Mouse (Mus musculus) hindbrain, embryonic 16.5 days (tissue): ENCODE results near the gene Ykt6. TPM values are rescaled to one million over a fixed set of nuclear protein-coding genes. Genes with fewer than 3 reads are reported as not detected.
"Not testable (repeated sequence)": the region's sequence is repeated elsewhere in the genome, so short reads cannot be mapped to it uniquely, and the experiment has no call there.

ENCODE experiments used
- ATAC-seq: fragments of 200-750 bp; cut with Nextera tagmentation; 2 replicates; pipeline ENCODE4 v1.8.0; 2017; ENCODE audit warnings: moderate TSS enrichment, moderate library complexity
- H3K27ac ChIP-seq: fragments of 300-500 bp; sonication (generic); 2 replicates; pipeline ENCODE4 v1.5.1; 2014; ENCODE audit warnings: low read depth, mild to moderate bottlenecking, control low read depth, low read length, moderate library complexity
- H3K27me3 ChIP-seq: fragments of 300-500 bp; sonication (generic); replicated peaks from 2 replicates; pipeline ENCODE4 v1.6.1; 2014; ENCODE audit warnings: low read length; ENCODE audit not compliant: control insufficient read depth, insufficient read depth
- H3K36me3 ChIP-seq: fragments of 300-500 bp; sonication (generic); 2 replicates; pipeline ENCODE4 v1.6.1; 2014; ENCODE audit warnings: mild to moderate bottlenecking, low read length, moderate library complexity, mixed read lengths; ENCODE audit not compliant: control insufficient read depth, insufficient read depth
- H3K4me1 ChIP-seq: fragments of 300-500 bp; sonication (generic); 2 replicates; pipeline ENCODE4 v1.6.1; 2014; ENCODE audit warnings: low read depth, low read length; ENCODE audit not compliant: control insufficient read depth, insufficient read depth
- H3K4me2 ChIP-seq: fragments of 300-500 bp; sonication (generic); 2 replicates; pipeline ENCODE4 v1.6.1; 2014; ENCODE audit warnings: mild to moderate bottlenecking, low read length, control low read depth, moderate library complexity
- H3K4me3 ChIP-seq: fragments of 300-500 bp; sonication (generic); 2 replicates; pipeline ENCODE4 v1.5.1; 2014; ENCODE audit warnings: mild to moderate bottlenecking, low read length, control low read depth, moderate library complexity
- H3K9ac ChIP-seq: fragments of 300-500 bp; sonication (generic); 2 replicates; pipeline ENCODE4 v1.6.1; 2014; ENCODE audit warnings: low read depth, mild to moderate bottlenecking, control low read depth, low read length, moderate library complexity
- H3K9me3 ChIP-seq: fragments of 300-500 bp; sonication (generic); 2 replicates; pipeline ENCODE4 v1.6.1; 2014; ENCODE audit warnings: mild to moderate bottlenecking, low read length, moderate library complexity; ENCODE audit not compliant: control insufficient read depth
- WGBS: fragments of 180-500 bp; shearing (Covaris S2); extraction: QIAGEN DNeasy Blood & Tissue Kit; methylation state at CpG from one replicate; pipeline ENCODE4 v1.1.7; 2014; 5-methylcytosine and 5-hydroxymethylcytosine counted together
- polyA plus RNA-seq: library from polyadenylated mRNA; unstranded; fragments of >200 nt; fragmentation: Nextera tagmentation; extraction: Ambion mirVana; gene quantifications from 2 replicates; pipeline ENCODE4 v1.2.1, GENCODE M21; 2015

Ykt6 gene
- polyA plus RNA-seq, 1 experiment from 2014 or later, result 98.9 TPM

DNA sequence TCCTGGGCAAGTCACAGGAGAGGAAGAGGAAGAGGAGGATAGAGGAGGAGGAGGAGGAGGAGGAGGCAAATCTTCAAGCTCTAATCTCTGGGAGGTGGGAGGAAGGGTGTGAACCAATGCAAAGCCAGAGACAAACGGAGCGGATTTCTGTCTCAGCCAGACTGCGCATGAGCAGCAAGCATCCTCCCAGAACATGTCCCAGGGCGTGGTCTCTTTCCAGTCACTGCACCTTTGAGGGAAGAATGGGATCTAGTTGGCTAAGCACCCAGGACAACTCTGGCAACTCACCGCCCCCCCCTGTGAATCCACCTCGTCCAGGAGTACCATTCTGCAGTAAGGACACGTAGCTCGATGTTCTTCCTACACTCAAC is 39.3 kb upstream of the Ykt6 start:
- Histone ChIP-seq H3K4me2 (no peak overlapping the region), H3K36me3 (no peaks in the 10 kb centered on the region), H3K9ac (no peak overlapping the region), H3K4me3 (no peak overlapping the region), H3K4me1 (no peaks in the 10 kb centered on the region), H3K27me3 (no peaks in the 10 kb centered on the region), H3K27ac (no peak overlapping the region), H3K9me3 (no peaks in the 10 kb centered on the region)
- WGBS, result 72% methylated on average over 7 of the region's 8 CpGs
- ATAC-seq, result no peak

DNA sequence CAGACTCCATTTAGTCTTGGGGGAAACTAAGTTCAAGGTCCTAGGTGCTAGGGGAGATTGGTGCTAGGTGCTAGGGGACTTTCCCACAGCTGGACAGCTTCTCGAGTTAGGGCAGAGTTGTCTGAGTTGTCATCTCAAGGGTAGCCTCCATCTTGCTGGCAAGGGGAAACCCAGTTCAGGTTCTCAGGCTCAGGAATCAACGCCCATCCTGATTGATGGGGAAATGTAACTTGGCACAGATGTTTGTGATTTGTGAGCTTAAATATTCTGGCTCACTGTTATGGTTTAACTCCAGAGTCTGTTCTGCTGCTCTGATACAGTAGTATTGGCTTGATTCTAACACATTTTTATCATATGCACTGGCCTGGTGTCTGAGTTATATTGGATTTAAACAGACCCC is 37.4 kb upstream of the Ykt6 start:
- WGBS, result 86% methylated on average over 2 of the region's 2 CpGs
- no peaks in the 10 kb centered on the region for H3K36me3 ChIP-seq

DNA sequence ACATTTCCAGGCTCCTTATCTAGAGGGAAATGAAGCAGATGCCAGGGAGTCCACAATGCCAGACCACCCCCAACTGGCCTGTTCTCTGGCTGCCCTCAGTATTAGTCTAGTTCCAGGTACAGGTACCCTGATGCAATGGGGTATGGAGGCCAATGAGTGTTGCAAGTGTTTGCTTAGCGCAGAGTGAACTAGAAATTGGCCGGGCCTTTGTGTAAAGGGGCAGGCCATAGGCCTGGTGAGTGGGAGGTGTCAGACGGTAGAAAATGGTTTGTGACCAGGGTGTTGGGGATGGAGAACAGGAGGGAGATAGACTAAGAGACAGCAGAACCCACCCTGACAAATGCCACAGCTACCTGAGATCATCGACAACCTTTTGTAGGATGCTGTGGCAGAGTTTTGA is 35.9 kb upstream of the Ykt6 start:
- H3K4me1 ChIP-seq, result no peaks in the 10 kb centered on the region
- no peak overlapping the region for H3K4me2 ChIP-seq
- H3K36me3 ChIP-seq, result no peaks in the 10 kb centered on the region
- 99% methylated on average over 4 of the region's 4 CpGs for WGBS
- ATAC-seq, result no peak
- H3K27ac ChIP-seq, result no peak overlapping the region
- no peaks in the 10 kb centered on the region for H3K9me3 ChIP-seq
- no peak overlapping the region for H3K4me3 ChIP-seq
- H3K9ac ChIP-seq, result no peak overlapping the region
- no peaks in the 10 kb centered on the region for H3K27me3 ChIP-seq

More for the DNA sequence above, 37.4 kb upstream of the Ykt6 start:
- Histone ChIP-seq H3K9ac (no peak overlapping the region), H3K27me3 (no peaks in the 10 kb centered on the region), H3K4me1 (no peaks in the 10 kb centered on the region), H3K4me3 (no peak overlapping the region), H3K4me2 (no peak overlapping the region), H3K9me3 (no peaks in the 10 kb centered on the region), H3K27ac (no peak overlapping the region)
- ATAC-seq, result no peak

DNA sequence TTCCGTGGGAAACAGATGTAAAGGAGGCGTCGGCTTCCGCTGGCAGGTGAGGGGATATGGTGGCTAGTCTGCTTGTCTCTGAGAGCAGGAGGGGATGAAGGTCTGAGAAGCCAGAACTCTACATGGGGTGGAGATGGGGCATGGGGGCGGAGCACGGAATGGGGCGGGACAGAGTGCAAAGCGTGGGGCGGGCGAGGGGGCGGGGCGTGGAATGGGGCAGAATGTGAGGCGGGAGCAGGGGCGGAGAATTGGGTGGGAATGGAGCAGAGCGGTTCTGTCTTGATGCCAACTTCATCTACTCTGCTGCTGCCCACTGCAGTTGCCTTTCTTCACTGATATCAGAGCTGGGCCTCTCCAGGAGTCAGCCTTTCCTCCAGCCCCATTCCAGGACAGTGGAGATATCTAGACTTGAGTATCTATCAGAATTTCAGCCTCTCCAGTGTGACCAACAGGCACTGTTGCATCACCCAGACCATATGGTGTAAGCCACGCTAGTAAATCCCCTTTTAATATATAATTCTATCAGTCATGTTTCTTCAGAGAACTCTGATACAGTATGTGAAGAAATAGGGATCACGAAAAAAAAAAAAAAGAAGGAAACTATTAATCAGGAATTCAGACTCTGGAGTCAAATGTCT is 35.1 kb upstream of the Ykt6 start:
- Histone ChIP-seq H3K27ac (no peak overlapping the region), H3K4me1 (no peaks in the 10 kb centered on the region), H3K27me3 (no peaks in the 10 kb centered on the region), H3K4me3 (no peak overlapping the region), H3K4me2 (no peak overlapping the region), H3K9me3 (no peaks in the 10 kb centered on the region), H3K9ac (no peak overlapping the region), H3K36me3 (no peaks in the 10 kb centered on the region)
- ATAC-seq, result no peak
- WGBS, result 39% methylated on average over 17 of the region's 17 CpGs

DNA sequence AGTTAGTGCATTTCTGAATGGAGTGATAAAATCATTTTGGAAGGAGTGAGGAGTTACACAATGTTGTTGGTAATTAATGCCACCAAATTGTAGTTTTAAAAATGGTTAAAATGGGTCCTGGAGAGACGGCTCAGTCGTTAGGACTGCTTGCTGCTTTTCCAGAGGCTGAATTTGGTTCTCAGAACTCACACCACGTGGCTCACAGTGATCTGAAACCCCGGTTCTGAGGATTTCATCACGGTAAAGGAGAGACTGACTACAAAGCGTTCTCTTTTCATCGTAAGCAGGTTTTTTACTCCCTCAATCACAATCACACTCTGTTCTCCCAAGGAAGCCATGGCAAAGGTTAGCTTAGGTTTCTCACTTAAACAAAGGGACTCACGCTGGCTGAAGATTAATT is 30.8 kb upstream of the Ykt6 start:
- Histone ChIP-seq H3K4me2 (no peak overlapping the region), H3K36me3 (no peaks in the 10 kb centered on the region), H3K4me3 (no peak overlapping the region), H3K27ac (no peak overlapping the region), H3K4me1 (no peaks in the 10 kb centered on the region), H3K9ac (no peak overlapping the region), H3K9me3 (no peaks in the 10 kb centered on the region), H3K27me3 (no peaks in the 10 kb centered on the region)
- 64% methylated on average over 8 of the region's 8 CpGs for WGBS
- ATAC-seq, result no peak

DNA sequence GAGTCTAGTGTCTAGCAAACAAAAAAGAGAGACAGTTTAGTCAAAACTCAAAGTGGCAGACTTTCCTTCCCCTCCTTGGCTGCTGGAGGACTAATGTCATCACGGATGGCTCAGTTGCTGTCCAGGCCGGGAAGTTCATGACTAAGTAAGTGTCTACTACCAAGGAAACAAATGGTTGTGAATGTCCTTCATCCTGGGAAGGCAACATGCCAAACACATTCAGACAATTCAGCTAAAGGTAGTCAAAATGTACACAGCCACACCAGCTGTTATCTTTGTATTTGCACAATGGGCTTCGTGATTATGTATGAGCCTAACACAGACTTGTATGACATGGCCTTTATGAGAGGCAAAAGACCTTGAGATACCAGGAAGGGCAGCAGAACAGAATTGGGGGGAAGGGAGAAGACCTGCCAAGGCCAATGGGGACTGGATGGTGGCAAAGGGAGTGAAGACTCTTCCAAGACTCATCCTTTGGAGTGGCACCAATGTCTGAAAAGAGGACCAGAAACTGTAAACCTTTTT is 28.7 kb upstream of the Ykt6 start:
- H3K36me3 ChIP-seq, result no peaks in the 10 kb centered on the region
- 75% methylated on average over 3 of the region's 3 CpGs for WGBS
- H3K4me3 ChIP-seq, result no peak overlapping the region
- H3K9ac ChIP-seq, result no peak overlapping the region
- no peak overlapping the region for H3K27ac ChIP-seq
- no peak overlapping the region for H3K4me2 ChIP-seq
- H3K9me3 ChIP-seq, result no peaks in the 10 kb centered on the region
- H3K4me1 ChIP-seq, result no peaks in the 10 kb centered on the region
- no peak for ATAC-seq
- H3K27me3 ChIP-seq, result no peaks in the 10 kb centered on the region

DNA sequence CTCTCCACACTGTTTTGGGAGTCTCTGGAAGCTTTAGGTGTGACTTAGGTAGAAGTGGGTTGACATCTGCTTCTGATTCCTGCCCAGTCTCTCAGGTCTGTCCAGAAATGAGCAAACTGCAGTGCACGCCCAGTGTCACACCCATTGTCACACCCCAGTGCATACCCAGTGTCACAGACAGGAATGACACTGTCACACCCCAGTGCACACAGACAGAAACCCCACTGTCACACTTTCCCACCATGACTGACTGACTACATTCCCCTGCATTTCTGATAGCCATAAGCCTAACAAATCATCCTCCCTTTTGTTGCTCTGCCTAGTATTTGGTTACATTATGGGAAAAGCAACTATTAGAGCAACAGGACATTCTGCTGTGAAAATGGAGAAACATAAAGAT is 24.9 kb upstream of the Ykt6 start:
- Histone ChIP-seq H3K4me3 (no peak overlapping the region), H3K27ac (no peak overlapping the region), H3K4me1 (no peaks in the 10 kb centered on the region), H3K4me2 (no peak overlapping the region), H3K27me3 (no peaks in the 10 kb centered on the region), H3K36me3 (no peaks in the 10 kb centered on the region), H3K9ac (no peak overlapping the region), H3K9me3 (0 out of 2 replicates have a peak, but pooled peaks cover 3% of the 10 kb centered on the region)
- no peak for ATAC-seq
- WGBS, result 57% methylated on average over 1 of the region's 1 CpGs

DNA sequence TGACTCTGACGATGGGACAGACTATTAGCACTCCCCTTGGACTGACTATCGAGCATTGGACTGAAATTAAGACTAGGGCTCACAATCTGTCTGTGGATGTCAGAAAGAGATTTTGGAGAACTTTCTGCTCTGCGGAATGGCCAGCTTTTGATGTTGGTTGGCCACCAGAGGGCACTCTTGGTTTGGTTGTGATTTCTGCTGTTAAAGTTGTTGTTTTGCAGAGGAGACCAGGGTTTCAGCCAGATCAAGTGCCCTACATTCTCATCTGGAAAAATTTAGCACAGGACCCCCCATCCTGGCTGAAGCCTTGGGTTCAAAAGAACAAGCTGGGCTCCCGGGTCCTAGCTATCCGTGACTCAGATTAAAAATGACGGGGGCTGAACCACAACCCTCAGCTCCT is 23.5 kb upstream of the Ykt6 start:
- not testable (repeated sequence) for H3K27ac ChIP-seq, H3K36me3 ChIP-seq, H3K4me2 ChIP-seq, H3K9ac ChIP-seq, ATAC-seq, H3K4me3 ChIP-seq, H3K4me1 ChIP-seq, H3K9me3 ChIP-seq, H3K27me3 ChIP-seq
- 88% methylated on average over 6 of the region's 6 CpGs for WGBS

DNA sequence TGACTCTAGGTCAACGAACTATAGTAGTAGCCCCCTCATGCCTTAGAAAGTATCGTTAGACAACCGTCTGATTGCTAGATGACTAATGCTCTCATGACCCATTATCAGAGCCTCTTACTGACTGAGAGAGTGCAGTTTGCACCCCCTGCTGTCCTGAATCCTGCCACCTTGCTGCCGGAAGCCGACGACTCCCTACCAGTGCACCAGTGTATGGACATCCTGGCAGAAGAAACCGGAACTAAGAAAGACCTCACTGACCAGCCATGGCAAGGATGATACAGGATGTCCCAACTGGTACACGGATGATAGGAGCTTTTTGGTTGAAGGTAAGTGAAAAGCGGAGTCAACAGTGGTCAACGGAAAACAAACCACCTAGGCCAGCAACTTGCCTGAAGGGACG is 21.0 kb upstream of the Ykt6 start:
- not testable (repeated sequence) for H3K4me3 ChIP-seq, H3K4me1 ChIP-seq, H3K27ac ChIP-seq, H3K27me3 ChIP-seq, H3K9me3 ChIP-seq, ATAC-seq, H3K4me2 ChIP-seq, H3K9ac ChIP-seq, H3K36me3 ChIP-seq
- 97% methylated on average over 11 of the region's 11 CpGs for WGBS

DNA sequence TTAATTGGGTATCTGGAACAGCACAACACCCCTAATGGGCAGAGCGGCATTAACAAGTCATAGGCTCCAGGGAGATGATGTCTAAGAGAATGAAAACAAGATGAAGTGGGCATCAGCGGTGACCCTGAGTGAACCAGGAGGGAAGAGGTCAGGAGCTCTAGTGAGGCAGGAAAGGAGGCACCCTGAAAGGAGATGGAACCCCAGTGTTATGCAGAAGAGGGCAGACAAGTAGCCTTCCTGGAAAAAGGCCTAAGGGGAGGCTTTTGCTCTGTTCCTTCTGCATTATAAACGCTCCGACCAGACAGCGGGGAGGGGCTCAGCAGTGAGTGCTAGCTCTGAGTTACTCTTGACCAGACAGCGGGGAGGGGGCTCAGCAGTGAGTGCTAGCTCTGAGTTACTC is 12.5 kb upstream of the Ykt6 start:
- Histone ChIP-seq H3K27me3 (no peaks in the 10 kb centered on the region), H3K4me1 (no peaks in the 10 kb centered on the region), H3K4me3 (no peak overlapping the region), H3K36me3 (no peaks in the 10 kb centered on the region), H3K4me2 (no peak overlapping the region), H3K9ac (no peak overlapping the region), H3K27ac (no peak overlapping the region), H3K9me3 (no peaks in the 10 kb centered on the region)
- ATAC-seq, result no peak
- WGBS, result 57% methylated on average over 6 of the region's 6 CpGs
